Mouse (Mus musculus) cerebellum, adult 2 months (tissue): ENCODE results near the gene Smad3.

Experiments
- CTCF ChIP-seq: fragments of 200-500 bp; IDR thresholded peaks from 2 replicates; pipeline ENCODE4 v1.5.1; 2011; ENCODE audit warnings: low read depth, mild to moderate bottlenecking, control low read depth, low read length, moderate library complexity, borderline replicate concordance; ENCODE audit not compliant: insufficient read depth
- POLR2A ChIP-seq: fragments of 200-500 bp; IDR thresholded peaks from 2 replicates; pipeline ENCODE4 v1.6.1; 2011; ENCODE audit warnings: low read length, control low read depth, borderline replicate concordance; ENCODE audit not compliant: insufficient read depth

- TF ChIP-seq CTCF = no peak
- no peak for TF ChIP-seq POLR2A
Observed at GRCm38 (mm10) chr9:63610231-63610630, 147.6 kb downstream of the Smad3 start.
